Mouse (Mus musculus): ENCODE measurements at regions not wholly inside any gene's neighbourhood (a gene's known extent, or its start where the extent isn't known, plus 50 kb on each side); places are given as distances from the start of the nearest gene placed in this dataset.

GRCm38 (mm10) chr10:17372905-17373304, 350.1 kb upstream of the Cited2 start:
- no peak for DNase-seq (ENCODE audit: low read depth, low spot score)
- 29% methylated on average over 2 of the region's 2 CpGs for WGBS

DNA sequence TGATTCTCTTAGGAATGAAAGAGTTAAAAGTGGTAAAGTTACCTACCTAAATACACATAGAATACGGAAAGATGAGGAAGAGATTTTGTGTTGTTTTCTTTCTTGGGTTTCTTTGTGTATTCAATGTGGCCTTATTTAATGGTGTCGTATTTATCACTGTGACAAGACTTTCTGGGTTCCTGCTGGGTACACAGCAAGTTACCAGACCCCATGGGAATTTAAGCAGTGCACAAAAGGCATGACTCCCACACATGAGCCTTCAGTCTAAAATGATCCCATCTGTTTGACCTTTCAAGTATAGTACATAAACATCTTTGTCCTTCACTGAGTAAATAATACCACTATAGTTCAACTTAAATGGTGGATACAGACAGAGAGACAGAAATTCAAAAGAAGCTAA, 349.0 kb upstream of the Cited2 start:
- no peak for DNase-seq (ENCODE audit: low read depth, low spot score)
- WGBS, result 85% methylated on average over 2 of the region's 2 CpGs

GRCm38 (mm10) chr10:17382990-17383389, 340.0 kb upstream of the Cited2 start:
- WGBS, result 88% methylated on average over 6 of the region's 6 CpGs
- DNase-seq (ENCODE audit: low read depth, low spot score), result no peak

- DNase-seq (ENCODE audit: low read depth, low spot score), result no peak
- WGBS, result 66% methylated on average over 1 of the region's 1 CpGs
Measured at GRCm38 (mm10) chr10:17385181-17385580, 337.8 kb upstream of the Cited2 start.

DNA sequence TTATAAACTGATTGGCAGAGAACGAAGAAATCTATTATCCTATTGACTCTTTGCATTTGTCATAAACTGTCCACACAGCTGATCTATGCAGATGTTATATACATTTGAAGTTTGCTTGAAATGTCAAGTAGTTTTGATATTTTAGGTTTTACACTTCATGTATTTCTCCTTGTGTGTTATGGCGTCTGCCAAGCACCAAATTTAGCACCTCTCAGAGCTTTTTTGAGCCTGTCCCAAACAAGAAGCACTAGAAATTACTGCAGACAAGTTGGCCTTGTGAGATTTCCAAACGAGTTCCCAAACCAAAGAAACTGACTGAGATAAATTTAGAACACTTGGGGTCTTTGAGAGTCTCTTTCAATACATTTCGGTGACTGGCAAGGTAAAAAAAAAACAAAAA, 335.7 kb upstream of the Cited2 start:
- no peak for DNase-seq (ENCODE audit: low read depth, low spot score)
- 88% methylated on average over 4 of the region's 4 CpGs for WGBS

DNA sequence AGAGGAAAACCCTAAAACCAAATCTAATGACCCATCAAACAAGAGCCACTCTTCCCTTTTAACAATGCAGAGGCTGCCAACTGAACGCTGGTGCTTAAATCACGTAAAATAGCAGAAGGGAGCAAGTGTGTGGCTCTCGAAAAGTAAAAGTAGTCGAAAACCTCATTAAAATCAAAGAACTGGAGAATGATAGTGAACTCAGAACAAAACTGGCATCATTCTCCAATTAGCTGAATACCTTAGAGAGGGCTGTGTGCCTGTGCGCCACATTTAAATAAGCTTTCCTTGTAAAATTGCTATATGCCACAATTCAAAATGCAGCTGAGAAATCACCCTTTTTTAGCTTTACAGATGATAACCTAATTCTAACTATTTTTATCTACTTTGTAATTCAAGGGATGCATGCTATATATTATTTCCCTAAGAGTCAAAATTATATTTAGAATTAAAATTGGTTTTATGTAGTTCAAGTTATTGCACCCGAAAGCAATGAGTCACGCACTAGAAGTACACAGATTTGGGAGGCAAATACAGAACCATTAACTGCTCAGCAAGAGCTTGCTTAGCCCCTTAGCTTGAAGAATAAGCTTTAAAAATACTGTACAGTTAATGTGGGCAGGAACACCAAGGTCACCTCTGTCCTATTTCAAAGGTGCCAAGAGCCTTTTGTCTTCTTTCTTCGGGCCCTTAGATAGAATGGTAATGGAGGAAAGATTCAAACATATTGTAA, 327.4 kb upstream of the Cited2 start:
- 88% methylated on average over 8 of the region's 8 CpGs for WGBS
- DNase-seq (ENCODE audit: low read depth, low spot score), result no peak

- no peak for DNase-seq (ENCODE audit: low read depth, low spot score)
Measured at GRCm38 (mm10) chr10:17403899-17404298, 319.1 kb upstream of the Cited2 start.

- DNase-seq (ENCODE audit: low read depth, low spot score), result no peak
- WGBS, result 22% methylated on average over 2 of the region's 2 CpGs
Measured at GRCm38 (mm10) chr10:17407854-17408606, 315.0 kb upstream of the Cited2 start.

GRCm38 (mm10) chr10:17408781-17409180, 314.2 kb upstream of the Cited2 start:
- WGBS, result 67% methylated on average over 1 of the region's 1 CpGs
- no peak for DNase-seq (ENCODE audit: low read depth, low spot score)

- WGBS, result 56% methylated on average over 4 of the region's 4 CpGs
Measured at GRCm38 (mm10) chr10:17411300-17411987, 311.6 kb upstream of the Cited2 start.

GRCm38 (mm10) chr10:17415112-17415511, 307.9 kb upstream of the Cited2 start:
- 91% methylated on average over 3 of the region's 3 CpGs for WGBS
- no peak for DNase-seq (ENCODE audit: low read depth, low spot score)

More at GRCm38 (mm10) chr10:17411300-17411987, 311.6 kb upstream of the Cited2 start:
- DNase-seq (ENCODE audit: low read depth, low spot score), result no peak

GRCm38 (mm10) chr10:17416121-17416520, 306.9 kb upstream of the Cited2 start:
- 26% methylated on average over 1 of the region's 1 CpGs for WGBS
- DNase-seq (ENCODE audit: low read depth, low spot score), result peak; percentile 58

GRCm38 (mm10) chr10:17417394-17417793, 305.6 kb upstream of the Cited2 start:
- 73% methylated on average over 1 of the region's 1 CpGs for WGBS
- DNase-seq (ENCODE audit: low read depth, low spot score), result no peak

DNA sequence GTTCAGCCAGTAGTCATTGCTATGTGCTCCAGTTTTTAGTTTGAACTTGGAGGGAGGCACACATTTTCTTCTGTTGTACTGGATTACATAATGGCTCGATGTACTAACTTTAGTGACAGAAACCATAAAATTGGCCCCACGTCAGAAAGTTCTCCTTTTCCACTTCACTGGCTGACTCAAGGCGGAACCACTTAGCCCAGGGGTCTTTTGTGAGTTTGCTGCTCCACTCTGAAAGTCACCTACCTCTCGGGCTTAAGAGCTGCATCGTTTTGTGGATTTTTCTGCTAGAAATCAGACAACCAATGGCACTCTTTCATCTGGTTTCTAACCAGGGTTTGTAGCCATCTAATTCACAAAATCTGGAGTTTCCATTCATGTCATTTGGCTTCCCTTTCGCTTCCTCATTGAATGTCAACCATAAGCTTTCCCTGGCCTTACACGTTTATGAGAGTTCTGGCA, 304.8 kb upstream of the Cited2 start:
- 68% methylated on average over 7 of the region's 7 CpGs for WGBS
- no peak for DNase-seq (ENCODE audit: low read depth, low spot score)

- WGBS, result 31% methylated on average over 4 of the region's 4 CpGs
Measured at GRCm38 (mm10) chr10:17423584-17424278, 299.3 kb upstream of the Cited2 start.

GRCm38 (mm10) chr10:17426197-17426596, 296.8 kb upstream of the Cited2 start:
- 64% methylated on average over 3 of the region's 3 CpGs for WGBS
- DNase-seq (ENCODE audit: low read depth, low spot score), result no peak

More at GRCm38 (mm10) chr10:17423584-17424278, 299.3 kb upstream of the Cited2 start:
- peak; percentile 62 for DNase-seq (ENCODE audit: low read depth, low spot score)

- DNase-seq (ENCODE audit: low read depth, low spot score), result no peak
Measured at GRCm38 (mm10) chr10:17427316-17427715, 295.7 kb upstream of the Cited2 start.

- DNase-seq (ENCODE audit: low read depth, low spot score), result no peak
- 80% methylated on average over 3 of the region's 3 CpGs for WGBS
Measured at GRCm38 (mm10) chr10:17428315-17428714, 294.7 kb upstream of the Cited2 start.

- 79% methylated on average over 8 of the region's 8 CpGs for WGBS
- no peak for DNase-seq (ENCODE audit: low read depth, low spot score)
Measured at GRCm38 (mm10) chr10:17431068-17431467, 291.9 kb upstream of the Cited2 start.

- WGBS, result 65% methylated on average over 4 of the region's 4 CpGs
- DNase-seq (ENCODE audit: low read depth, low spot score), result no peak
Measured at GRCm38 (mm10) chr10:17434098-17434497, 288.9 kb upstream of the Cited2 start.
